Mouse (Mus musculus) urinary bladder, postnatal 25 days (tissue): Measurements from ENCODE around the gene Gm11492.

Source experiments
- DNase-seq: peaks from one replicate; pipeline ENCODE4 v3.0.0; 2022; ENCODE audit warnings: low spot score

Gm11492 gene

DNA sequence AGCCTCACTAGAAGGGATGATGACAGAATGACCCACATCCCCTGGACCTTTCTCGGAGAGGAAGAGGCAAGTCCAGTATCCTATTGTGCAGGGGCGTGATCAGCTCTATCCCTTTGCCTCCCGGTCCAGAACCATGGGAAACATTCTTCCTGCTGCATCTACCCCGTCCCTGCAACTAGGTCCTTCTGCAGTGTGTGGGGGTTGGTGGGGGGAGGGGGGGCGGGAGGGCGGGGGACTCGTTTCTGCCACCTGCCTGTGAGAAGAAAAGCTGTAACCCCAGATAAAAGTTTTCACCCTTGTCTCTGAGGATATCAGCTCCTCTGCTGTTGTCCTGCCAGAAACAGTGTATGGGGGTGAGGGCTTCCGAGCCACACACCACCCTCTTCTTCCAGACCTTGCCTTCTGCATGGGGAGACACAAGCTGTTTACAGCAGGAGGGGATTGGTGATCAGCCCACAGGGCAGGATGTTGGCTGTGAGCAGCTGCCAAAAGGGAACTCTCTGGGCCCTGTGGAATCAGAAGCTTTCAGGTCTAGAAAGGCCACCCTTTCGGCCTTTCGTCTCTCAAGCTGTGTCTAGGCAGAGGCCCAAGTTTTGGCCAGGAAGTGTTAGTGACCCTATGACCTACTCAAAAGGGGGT lies 12.6 kb downstream of the Gm11492 start:
- DNase-seq, result no peak

DNA sequence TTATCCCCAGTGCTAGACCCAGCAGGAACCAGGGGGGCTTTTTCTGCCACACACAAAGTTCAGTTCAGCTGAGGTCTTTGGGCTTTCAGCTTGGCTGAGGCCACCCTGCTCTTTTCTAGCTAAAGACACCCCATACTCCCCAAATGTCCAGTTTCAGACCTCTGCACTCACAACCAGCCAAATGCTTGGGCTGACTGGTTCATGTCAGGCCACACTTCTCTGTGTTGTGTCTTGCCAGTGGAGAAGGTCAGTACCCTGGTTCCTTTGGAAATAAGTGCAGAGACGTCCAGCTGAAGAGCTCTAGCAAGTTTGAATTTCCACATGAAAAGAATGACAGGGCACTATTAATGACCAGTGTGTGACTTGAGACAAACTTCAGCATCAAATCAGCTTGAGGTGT lies 13.3 kb downstream of the Gm11492 start:
- no peak for DNase-seq

DNA sequence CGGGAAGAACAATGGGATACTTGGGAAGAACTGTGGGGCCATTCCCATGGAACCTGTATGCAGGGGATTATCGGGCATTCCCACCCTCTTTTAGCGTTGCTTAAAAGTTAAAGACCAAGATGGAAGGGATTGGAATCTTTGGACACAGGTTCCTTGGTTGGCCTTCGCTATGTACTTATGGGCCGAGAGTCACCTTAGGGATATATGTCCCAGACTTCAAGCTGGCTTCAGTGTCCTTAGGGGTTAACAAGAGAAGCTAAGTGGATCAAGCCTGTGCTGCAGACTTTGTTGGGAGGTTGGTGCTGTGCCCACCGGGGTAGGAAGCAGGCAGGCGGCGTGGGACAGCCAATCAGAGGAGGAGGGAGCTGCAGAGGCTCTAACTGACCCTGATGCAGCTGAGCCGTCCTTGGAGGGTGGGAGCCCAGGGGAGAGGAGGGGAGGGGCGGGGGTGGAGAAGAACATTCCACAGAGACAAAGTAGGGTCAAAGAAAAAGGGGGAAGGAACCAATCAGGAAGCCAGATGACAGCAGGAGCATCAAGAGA lies 14.2 kb downstream of the Gm11492 start:
- no peak for DNase-seq

DNA sequence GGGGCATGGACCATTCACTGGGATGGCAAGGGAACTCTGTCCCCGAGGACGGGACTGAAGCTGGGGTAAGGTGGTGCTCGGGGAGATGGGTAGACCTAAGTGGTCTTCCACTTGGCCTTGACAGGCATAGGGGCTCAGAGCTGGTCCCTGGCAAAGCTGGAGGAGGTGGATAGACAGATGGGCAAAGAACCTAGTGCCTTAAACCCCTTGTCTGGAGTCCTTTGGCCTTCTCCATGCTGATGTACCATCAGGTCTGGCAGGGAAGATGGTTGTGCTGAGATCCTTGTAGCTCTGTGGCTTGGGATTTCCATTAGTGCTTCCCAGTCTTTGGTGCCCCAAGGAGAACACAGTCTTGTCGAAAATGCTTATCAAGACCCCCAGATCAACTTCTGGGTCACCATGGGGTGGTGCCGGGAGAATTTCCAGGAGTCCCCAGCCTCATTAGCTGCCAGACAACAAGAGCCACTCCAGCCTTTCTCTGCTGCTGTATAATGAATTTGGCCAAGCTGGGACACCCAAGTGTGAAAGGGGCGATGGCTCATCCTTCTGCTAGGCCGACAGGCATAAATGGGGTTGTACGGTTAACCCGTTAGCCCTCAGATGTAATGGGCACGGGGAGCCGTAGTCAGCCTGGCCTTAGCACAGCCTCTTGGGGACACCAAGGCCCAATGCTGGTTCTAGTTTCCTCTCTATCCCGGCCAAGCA lies 14.9 kb downstream of the Gm11492 start:
- no peak for DNase-seq

DNA sequence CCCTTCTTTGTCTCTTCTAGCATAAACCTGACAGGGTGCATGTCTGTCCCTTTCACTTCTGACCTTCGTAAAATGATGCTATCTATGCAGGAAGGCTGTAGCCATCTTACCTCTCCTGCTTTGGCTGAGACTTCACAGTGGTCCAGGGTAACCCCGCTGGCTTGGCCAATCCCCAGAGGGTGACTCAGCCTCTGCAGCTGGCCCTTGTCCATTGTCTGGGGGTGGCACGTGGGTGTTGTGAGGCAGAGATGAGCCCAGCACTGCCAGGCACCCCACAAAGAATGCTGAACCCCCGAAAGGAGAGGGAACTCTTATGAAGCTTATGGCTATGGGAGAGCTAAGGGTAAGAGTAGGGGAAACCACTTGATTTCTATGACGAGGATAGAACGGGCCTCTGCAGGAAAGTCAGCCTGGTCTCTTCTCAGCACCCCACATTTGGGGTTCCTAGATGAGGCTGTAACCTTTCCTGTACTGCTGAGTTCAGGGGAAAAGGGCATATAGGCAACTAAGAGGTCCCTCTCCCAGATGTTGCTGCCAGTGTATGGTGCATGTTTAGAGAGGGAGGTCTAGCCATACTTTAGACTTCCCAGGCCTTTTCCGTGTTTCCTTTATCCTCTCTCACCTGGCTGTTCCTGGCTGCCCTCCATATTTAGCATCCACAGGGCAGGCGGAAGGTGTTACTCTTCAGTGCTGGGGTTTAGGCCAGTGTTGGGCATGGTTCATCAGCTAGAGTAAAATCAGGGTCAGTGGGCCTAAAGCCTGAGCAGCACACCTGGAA lies 15.7 kb downstream of the Gm11492 start:
- DNase-seq, result no peak

DNA sequence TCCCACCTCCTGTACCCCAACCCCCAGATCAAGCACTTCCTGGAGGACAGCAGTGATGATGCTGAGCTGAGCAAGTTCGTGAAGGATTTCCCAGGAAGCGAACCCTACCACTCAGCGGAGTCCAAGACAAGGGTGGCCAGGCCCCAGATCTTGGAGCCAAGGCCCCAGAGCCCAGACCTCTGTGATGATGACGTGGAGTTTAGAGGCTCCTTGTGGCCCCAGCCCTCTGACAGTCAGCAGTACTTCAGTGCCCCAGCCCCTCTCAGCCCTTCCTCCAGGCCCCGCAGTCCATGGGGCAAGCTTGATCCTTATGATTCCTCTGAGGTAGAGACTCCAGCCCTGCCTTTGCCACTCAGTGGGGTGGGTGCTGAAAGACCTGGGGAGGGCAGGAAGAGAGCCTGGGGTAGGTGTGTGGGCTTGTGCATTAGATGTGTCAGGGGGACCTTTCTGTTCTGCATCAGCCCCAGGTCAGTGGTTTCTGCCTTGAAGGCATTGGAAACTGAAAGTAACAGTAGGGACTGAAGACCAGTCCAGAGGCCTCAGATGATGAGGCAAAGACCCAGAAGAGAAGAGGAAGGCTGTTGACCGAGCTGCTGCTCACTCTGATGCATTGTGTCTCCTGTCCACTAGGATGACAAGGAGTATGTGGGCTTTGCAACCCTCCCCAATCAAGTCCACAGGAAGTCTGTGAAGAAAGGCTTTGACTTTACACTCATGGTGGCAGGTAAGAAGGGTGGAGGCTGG lies 17.0 kb downstream of the Gm11492 start:
- DNase-seq, result no peak

DNA sequence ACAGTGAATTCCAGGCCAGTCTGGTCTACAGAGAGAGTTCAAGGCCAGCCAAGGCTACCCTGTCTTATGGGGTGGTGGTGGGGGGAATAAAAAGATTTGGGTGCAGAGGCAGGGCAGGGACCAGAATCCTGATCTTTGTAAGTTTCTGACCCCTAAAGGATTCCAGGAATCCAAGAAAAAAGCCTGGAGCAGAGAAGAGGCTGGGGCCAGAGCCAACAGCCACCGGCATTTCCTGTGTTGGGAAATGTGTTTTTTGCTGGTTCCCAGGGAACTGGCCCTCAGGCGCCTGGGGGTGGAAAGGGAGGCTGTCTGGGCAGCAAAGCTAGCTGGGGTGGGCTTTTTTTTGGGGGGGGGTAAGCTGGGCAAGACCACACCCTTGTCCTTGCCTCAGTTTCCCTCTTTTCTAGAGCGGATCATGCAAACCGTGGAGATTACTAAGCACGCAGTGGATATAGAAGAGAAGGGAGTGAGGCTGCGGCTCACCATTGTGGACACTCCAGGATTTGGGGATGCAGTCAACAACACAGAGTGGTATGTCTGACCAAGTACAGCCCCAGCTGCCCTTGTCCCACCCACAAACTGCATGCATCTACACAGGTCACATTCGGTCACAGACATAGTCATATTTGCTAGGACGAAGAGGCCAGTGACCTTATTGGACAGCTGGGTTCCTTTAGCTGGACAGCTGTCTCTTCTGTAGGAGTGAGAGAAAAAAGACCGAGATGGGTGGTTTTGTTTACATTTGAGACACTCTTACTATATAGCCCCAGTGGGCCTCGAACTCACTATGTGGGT lies 18.5 kb downstream of the Gm11492 start:
- no peak for DNase-seq

DNA sequence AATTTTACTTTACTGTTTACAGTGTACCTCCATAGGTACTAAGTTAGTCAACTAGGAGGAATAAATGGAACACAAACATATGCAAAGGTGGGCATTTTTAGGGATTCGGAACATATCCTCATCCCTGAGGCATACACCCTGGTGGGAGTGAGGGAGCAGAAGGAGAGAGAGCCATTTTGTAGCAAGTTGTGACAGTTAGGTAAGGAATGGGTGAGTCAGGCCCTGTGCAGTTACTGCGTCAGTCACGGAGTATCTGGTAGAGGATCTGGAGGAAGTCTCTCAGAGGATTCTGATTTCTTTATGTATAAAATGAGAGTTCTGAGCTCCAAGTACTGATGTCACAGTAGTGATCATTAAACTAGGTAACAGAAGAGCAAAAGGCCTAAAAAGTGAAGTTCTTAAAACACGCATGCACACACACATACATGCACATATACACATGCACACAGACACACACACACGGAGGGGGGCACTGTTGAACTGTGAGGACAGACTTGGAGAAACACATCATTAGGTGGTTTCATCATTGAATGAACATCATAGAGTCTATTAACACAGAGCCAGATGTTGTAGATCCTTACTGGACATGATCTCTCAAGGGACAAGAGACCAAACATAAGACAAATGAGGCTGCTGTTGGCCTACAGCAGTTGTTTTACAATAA lies 20.9 kb downstream of the Gm11492 start:
- DNase-seq, result no peak

DNA sequence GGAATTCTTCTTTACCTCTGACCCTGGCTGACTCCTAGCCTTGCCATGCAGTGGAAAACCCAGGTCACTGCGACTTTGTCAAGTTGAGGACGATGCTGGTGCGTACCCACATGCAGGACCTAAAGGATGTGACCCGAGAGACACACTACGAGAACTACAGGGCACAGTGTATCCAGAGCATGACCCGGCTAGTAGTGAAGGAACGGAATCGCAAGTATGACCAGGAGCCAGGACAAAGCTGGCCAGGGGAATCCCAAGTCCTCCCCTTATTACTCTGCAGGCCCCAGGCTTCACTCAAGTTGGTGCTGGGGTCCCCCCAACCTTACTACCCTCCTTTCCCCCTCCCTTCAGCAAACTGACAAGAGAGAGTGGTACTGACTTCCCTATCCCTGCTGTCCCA lies 23.2 kb downstream of the Gm11492 start:
- no peak for DNase-seq

DNA sequence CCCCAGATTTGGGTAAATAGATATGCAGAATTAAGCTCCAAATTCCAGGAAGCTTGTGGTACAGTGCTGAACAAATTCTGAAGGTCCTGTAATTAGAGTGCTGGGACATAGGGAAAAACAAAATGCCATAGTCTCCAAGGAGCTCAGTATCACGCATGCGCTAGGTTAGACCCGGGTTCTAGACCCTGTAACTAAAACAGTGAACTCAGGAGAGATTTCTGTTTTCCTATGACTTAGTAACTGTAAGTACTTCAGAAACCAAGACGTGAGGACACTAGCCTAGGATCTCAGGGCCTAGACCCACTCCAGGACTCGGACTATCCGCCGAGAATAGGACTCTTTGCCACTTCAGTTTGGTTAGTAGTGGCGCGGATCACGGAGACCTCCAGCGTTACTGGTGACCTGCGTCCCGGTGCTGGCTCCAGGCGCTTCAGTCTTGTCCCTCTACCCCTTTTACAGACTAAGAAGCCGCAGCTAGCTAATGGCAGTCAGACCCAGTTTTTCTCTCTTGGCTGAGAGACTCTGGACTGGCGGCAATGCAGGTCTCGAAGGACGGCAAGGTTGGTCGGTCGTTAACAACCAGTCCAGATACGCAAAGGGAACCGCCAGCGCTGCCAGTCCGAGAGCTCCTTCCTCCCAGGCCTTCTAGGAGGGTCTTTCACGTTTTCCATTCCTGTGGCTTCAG lies 24.5 kb downstream of the Gm11492 start:
- DNase-seq, result no peak

DNA sequence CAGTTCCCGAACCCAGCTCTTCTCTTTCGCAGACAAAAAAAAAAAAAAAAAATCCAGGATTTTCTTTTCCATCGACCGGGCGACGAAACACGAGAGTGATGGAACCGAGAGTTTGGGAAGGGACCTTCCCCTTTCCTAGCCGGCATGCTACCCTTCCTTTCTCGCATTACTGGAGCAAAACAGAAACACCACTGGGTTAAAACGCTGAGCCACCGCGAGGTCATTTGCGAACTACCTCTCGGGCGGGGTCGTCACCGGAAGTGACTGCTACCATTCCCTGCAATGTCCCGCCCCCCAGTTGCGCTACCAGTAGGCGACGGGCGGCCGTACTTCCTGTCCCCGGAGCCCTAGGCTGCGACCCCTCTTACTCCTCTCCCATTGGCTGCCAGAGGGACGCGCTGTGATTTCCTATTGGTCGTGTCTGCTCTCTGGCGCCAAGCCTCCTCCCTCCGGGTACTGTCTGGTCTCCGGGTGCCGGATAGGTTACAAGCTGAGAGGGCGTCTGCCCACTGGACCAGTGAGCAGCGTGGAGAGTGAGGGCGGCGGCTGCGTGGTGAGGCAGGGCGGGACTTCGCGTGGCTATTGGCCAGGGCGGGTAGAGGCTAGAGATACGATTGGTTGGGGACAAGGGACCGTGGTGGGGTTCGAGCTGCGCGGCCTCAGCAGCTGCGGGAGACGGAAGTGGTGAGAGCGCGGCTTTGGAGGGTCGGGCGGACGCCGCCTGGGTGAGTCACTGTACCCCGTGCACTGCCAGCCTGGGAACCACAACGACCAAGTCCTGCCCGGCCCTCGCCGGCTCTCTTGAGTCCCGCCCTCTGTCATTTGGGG lies 25.3 kb downstream of the Gm11492 start, which contains the start of gene Mtmr4:
Gene Mtmr4, plus strand, starts transcription at position 637 of the 828 bp plus-strand sequence.
- DNase-seq, result peak; percentile 90

DNA sequence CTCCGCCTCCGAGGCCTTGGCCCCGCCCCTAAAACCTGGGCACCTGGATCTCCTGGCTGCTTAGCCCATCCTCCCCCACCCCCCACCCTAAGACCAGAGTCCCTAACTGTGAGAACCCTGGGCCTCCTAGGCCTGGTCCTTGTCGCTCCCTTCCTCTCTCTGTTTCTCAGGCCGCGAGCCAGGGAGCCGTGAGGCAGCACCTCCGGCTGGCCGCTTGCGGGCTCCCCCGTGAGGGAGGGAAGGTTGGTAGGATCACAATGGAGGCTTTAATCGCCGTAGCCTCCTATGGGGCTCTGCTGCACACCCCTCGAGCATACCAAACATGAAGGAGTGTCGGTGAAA lies 25.9 kb downstream of the Gm11492 start:
- no peak for DNase-seq

DNA sequence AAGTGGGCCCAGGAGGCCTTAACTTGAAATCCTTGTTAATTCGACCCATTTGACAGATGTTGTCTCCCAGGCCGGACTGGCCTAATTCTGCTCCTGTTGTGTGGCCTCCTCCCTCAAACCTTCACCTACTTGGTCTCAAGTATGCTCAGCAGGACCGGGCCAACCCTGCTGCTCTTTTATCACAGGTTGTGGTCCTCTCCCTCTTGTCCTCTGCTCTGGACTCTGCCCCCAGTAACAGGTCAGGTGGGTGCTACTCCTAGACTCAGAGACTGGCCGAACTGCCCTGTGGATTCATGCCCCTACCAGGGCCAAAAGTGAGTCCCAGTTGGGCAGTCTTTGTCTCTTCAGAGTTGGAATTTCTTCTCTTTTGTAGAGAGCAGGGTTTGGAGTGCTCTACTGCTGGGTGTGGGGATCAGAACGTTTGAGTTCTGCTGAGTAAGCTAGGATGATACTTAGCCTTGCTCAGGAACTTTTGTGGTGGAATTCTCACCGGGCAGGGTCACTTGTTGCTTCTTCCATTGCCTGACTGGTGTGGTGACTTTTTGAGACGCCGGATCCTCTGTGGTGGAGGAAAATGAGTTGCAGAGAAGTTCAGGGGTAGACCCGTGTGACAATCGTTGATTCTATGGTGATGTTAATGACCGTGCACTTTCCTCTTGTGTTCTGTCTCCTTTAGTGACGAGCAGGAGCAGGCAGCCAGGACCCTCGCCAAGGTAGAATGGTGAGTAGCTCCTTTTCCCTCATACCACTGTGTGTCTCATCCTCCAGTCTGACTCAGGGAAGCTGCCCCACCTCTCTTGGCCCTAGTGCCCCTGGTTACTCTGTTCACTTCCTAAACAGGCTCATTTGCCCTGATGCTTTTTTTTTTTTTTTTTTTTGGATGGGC lies 26.5 kb downstream of the Gm11492 start:
- no peak for DNase-seq

DNA sequence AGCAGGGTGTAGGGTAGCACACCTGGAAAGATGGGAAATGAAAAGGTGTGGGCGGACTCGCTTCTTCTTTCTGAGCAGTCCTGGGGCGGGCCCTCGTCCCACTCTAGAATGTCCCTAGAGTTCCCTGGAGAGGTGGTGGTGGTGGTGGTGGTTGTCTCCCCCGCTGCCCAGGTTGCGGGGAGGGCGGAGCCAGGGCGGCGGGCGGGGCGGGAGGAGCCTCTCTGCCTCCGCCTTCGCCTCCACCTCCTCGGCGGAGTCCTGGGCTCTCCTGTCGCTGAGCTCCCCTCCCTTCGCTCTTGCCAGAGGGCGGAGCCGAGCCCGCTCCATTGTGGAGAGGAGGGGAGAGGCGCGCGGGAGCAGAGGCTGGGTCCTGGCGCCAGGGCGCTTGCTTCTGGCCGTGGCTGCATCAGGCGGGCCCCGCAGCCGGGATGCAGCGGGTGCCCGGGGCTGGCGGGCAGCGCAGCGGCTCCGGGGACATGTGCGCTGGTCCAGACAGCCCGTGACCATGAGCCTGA lies 28.9 kb downstream of the Gm11492 start:
- peak; percentile 74 for DNase-seq

DNA sequence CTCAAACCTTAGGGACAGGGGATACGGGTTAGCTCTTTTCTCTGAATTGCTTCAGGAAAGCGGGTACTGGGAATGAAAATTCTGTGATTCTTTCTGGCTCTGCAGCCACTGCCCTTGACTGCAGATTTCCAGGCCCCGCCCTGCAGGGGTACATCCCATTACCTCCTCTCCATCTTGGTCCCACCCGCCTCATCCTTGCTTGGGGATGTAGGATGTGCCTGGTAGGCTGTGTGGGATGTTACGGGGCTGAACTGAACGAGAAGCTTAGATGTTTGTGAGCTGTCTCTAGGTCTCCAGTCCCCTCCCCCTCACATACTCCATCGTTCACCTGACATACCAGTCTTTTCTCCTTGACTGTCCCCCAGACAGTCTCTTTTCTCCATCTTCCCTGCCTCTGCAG lies 29.5 kb downstream of the Gm11492 start:
- no peak for DNase-seq

DNA sequence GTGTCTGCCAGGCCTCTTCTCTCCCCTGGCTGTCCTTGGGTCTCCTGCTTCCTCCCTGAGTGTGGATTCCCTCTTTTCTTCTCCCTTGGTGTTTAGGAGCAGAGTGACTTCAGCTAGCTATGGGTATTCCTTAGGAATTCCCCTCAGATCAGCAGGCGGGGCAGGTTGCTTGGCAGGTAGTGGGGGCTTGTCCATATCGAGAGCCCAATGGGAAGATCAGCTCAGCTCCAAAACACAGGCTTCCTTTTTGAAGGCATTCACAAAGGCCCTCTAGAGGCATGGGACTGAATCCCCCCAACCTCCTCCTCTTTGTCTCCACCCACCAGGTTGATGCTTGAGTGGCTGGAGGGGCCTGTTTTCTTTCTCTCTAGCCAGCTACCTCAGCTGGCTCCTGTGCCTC lies 30.0 kb downstream of the Gm11492 start:
- no peak for DNase-seq

DNA sequence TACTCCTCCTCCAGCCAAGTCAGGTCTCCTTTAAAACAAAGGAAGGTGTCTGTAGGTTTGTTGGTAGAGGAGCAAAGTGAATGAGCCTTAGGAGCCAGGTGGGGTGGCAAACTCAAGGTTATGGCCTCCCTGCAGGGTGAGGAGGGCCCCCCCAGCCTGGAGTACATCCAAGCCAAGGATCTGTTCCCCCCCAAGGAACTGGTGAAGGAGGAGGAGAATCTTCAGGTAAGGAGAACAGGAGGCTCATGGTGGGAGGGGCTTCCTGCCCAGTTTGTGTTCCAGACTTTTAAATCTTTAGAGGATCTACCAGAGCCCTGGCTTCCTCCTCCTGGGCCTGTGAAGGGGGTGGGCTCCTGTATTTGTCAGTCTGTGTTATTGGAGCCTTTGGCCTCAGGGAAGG lies 30.6 kb downstream of the Gm11492 start:
- no peak for DNase-seq
